Mouse (Mus musculus): Measurements from ENCODE around the gene Pan2. TPM values are rescaled to one million over a fixed set of nuclear protein-coding genes. Genes with fewer than 3 reads are reported as not detected.

Gene Pan2
- polyA plus RNA-seq, 1 experiment from 2014 or later = 17.7 TPM

DNA sequence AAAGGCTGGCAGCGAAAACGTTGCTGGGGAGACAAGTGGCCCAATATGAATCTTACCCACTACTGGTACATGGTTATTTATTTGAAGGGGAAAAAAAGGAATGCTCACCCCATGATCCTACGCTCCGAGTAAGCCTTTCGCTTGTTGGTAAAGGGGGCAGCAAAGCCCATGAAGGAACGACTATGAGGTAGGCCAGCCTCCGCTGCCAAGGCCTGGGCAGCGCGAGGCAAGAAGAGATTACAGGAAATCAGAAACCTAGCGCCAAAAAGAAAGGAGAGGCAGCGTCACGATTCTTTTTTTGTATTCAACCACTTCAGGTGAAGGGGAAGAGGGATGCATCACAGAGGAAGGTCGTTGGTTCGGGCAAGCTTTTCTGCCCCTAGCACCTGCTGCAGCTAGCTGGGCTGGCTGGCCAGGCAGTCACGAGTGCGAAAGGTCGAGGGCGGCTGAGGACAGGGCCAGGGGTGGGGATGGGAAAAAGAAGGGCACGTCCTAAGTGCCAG lies 64.8 kb downstream of the Pan2 start:
- no peaks in the 10 kb centered on the region for H3K9me3 ChIP-seq (ENCODE audit: control insufficient read depth, low read length)
- H3K27ac ChIP-seq = peak overlapping the region; percentile 96
- H3K4me2 ChIP-seq (replicated peaks) = peak overlapping the region; percentile 61
- no peak for ATAC-seq (ENCODE audit: low FRiP score)
- WGBS = 16% methylated on average over 19 of the region's 19 CpGs
- peaks cover 15% of the 10 kb centered on the region for H3K4me1 ChIP-seq (replicated peaks; ENCODE audit: control insufficient read depth, insufficient read depth, low read length)
- peaks cover 28% of the 10 kb centered on the region for H3K36me3 ChIP-seq (replicated peaks; ENCODE audit: control insufficient read depth, insufficient read depth)
- peak overlapping the region; percentile 68 for H3K4me3 ChIP-seq (replicated peaks; ENCODE audit: low read length)
- peak; percentile 31 for DNase-seq (ENCODE audit: low spot score)
- H3K9ac ChIP-seq = peak overlapping the region; percentile 76
- H3K27me3 ChIP-seq (ENCODE audit: control insufficient read depth, insufficient read depth, low read length) = no peaks in the 10 kb centered on the region

DNA sequence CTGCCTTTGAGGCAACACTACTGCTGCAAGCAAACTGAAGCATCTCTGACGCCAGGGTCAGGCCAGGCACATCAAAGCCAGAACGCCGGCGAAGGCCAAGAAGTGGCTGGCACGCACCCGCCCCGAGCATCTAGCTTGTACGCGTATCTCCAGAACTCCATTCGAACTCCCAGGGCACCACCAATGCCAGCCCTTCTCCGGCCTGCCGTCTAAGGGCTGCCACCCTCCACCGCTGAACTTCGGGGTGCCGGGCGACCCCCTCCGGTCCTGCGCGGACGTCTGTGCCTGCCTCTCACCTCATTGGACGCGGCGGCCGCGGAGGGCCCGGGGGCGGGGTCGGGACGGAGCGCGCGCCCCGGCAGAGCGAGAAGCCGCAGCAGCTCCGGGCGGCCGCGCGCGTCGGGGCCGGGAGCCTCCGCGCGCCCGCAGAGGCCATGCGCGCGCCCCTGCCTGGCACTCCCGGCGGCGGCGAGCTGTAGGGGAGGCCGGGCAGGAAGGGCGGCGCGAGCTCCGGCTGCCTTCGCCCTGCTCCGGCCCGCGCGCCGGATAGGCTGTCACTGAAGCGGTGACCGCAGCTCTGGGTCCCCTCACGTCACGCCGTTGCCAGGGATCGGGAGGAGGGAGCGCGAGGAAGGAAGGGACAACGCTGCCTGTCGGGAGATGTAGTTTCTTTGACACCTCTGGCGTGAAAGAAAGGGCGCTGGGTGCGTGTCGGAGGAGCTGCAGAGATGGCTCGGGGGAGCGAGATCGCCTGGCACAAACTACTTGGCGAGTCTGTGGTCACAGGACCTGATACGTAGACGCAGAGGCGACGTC lies 65.5 kb downstream of the Pan2 start, which contains the start of gene Coq10a:
Gene Coq10a, minus strand, starts transcription at position 596 of the 816 bp plus-strand sequence.
- peak within 1 kb of the TSS; percentile 96 for H3K27ac ChIP-seq
- peak within 1 kb of the TSS; percentile 76 for H3K9ac ChIP-seq
- ATAC-seq (ENCODE audit: low FRiP score) = peak; percentile 94
- H3K27me3 ChIP-seq (ENCODE audit: control insufficient read depth, insufficient read depth, low read length) = no peaks in the 10 kb centered on the region
- DNase-seq (ENCODE audit: low spot score) = peak; percentile 88
- peak within 1 kb of the TSS; percentile 61 for H3K4me2 ChIP-seq (replicated peaks)
- WGBS = 0% methylated on average over 75 of the region's 87 CpGs
- H3K9me3 ChIP-seq (ENCODE audit: control insufficient read depth, low read length) = no peaks in the 10 kb centered on the region
- H3K4me3 ChIP-seq (replicated peaks; ENCODE audit: low read length) = peak within 1 kb of the TSS; percentile 68
- peaks cover 15% of the 10 kb centered on the region for H3K4me1 ChIP-seq (replicated peaks; ENCODE audit: control insufficient read depth, insufficient read depth, low read length)
- H3K36me3 ChIP-seq (replicated peaks; ENCODE audit: control insufficient read depth, insufficient read depth) = peaks cover 21% of the 10 kb centered on the region

- peak overlapping the region; percentile 68 for H3K4me3 ChIP-seq (replicated peaks; ENCODE audit: low read length)
- peaks cover 17% of the 10 kb centered on the region for H3K36me3 ChIP-seq (replicated peaks; ENCODE audit: control insufficient read depth, insufficient read depth)
- H3K4me2 ChIP-seq (replicated peaks) = peak overlapping the region; percentile 61
- H3K9me3 ChIP-seq (ENCODE audit: control insufficient read depth, low read length) = no peaks in the 10 kb centered on the region
- ATAC-seq (ENCODE audit: low FRiP score) = no peak
- no peaks in the 10 kb centered on the region for H3K27me3 ChIP-seq (ENCODE audit: control insufficient read depth, insufficient read depth, low read length)
- peak overlapping the region; percentile 76 for H3K9ac ChIP-seq
- H3K27ac ChIP-seq = peak overlapping the region; percentile 96
- 2% methylated on average over 9 of the region's 9 CpGs for WGBS
- H3K4me1 ChIP-seq (replicated peaks; ENCODE audit: control insufficient read depth, insufficient read depth, low read length) = peaks cover 15% of the 10 kb centered on the region
- no peak for DNase-seq (ENCODE audit: low spot score)
These were observed 66.0 kb downstream of the Pan2 start for GRCm38 (mm10) chr10:128369218-128369543.

DNA sequence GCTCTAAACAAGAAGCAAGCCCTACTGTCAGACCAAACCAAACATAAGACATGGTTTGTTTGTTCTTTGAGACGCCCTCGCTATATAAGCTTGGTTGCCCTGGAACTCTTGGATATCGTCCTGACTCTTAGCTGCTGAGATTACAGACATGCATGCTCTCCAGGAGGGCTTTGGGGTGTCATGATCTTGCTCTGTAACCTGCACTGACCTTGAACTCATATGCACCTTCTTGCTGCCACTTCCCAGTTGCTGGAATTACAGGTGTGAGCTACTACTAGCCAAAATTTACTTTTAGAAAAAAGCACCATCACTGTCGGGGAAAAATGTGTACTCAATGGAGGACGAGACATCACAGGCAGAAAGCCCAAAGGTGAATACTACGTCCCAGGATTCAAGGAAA lies 66.5 kb downstream of the Pan2 start:
- Histone ChIP-seq H3K27me3 (ENCODE audit: control insufficient read depth, insufficient read depth, low read length) (no peaks in the 10 kb centered on the region), H3K9ac (peak overlapping the region; percentile 76), H3K4me3 (replicated peaks; ENCODE audit: low read length) (peak overlapping the region; percentile 68), H3K4me1 (replicated peaks; ENCODE audit: control insufficient read depth, insufficient read depth, low read length) (peaks cover 15% of the 10 kb centered on the region), H3K9me3 (ENCODE audit: control insufficient read depth, low read length) (no peaks in the 10 kb centered on the region), H3K4me2 (replicated peaks) (peak overlapping the region; percentile 61), H3K27ac (peak overlapping the region; percentile 96), H3K36me3 (replicated peaks; ENCODE audit: control insufficient read depth, insufficient read depth) (peaks cover 12% of the 10 kb centered on the region; the same call in 1 of the 2 replicates)
- DNase-seq (ENCODE audit: low spot score) = no peak
- ATAC-seq (ENCODE audit: low FRiP score) = no peak
- 80% methylated on average over 6 of the region's 6 CpGs for WGBS

- ATAC-seq (ENCODE audit: low FRiP score) (no peak), DNase-seq (ENCODE audit: low spot score) (no peak)
- Histone ChIP-seq H3K36me3 (replicated peaks; ENCODE audit: control insufficient read depth, insufficient read depth) (peaks cover 8% of the 10 kb centered on the region; the same call in 1 of the 2 replicates), H3K9ac (no peak overlapping the region), H3K9me3 (ENCODE audit: control insufficient read depth, low read length) (no peaks in the 10 kb centered on the region), H3K4me2 (replicated peaks) (no peak overlapping the region), H3K4me1 (replicated peaks; ENCODE audit: control insufficient read depth, insufficient read depth, low read length) (peaks cover 15% of the 10 kb centered on the region), H3K4me3 (replicated peaks; ENCODE audit: low read length) (no peak overlapping the region), H3K27ac (no peak overlapping the region; the same call in 1 of the 2 replicates), H3K27me3 (ENCODE audit: control insufficient read depth, insufficient read depth, low read length) (no peaks in the 10 kb centered on the region)
- WGBS = 57% methylated on average over 5 of the region's 6 CpGs
These were observed 66.9 kb downstream of the Pan2 start for GRCm38 (mm10) chr10:128370021-128370420.

DNA sequence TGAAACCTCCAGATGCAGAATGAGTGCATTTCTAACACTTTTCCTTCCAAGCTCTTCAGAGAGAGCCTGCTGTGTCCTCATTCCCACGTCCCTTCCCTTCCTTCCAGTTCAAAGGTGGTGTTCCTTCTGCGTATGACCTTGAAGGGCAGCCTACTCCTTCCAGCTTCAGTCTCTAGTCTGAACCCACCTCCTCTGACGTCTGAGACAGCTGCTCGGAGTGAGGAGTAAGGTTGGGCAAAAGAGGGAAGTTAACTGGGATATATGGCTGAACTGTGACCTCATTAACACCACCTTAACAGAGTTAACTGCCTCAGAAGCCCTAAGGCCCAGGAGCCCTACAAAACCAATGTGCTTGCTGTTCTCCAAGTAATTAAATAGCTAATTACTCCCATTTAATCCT lies 67.5 kb downstream of the Pan2 start:
- Histone ChIP-seq H3K4me1 (replicated peaks; ENCODE audit: control insufficient read depth, insufficient read depth, low read length) (peaks cover 15% of the 10 kb centered on the region), H3K4me3 (replicated peaks; ENCODE audit: low read length) (no peak overlapping the region), H3K27ac (no peak overlapping the region), H3K9ac (no peak overlapping the region), H3K36me3 (replicated peaks; ENCODE audit: control insufficient read depth, insufficient read depth) (0 out of 2 replicates have a peak, but pooled peaks cover 4% of the 10 kb centered on the region), H3K9me3 (ENCODE audit: control insufficient read depth, low read length) (no peaks in the 10 kb centered on the region), H3K4me2 (replicated peaks) (no peak overlapping the region), H3K27me3 (ENCODE audit: control insufficient read depth, insufficient read depth, low read length) (no peaks in the 10 kb centered on the region)
- ATAC-seq (ENCODE audit: low FRiP score) = no peak
- no peak for DNase-seq (ENCODE audit: low spot score)
- 62% methylated on average over 4 of the region's 4 CpGs for WGBS

Other genes with a start within 250 kb of the Pan2 start
- 393 and 410 TPM in 2 replicates for gene Ptges3, start 244.4 kb upstream of the Pan2 start, polyA plus RNA-seq (2014; fragmentation: Nextera tagmentation; extraction: Ambion mirVana)
- 2,242 and 2,471 TPM in 2 replicates for gene Atp5b, start 220.1 kb upstream of the Pan2 start, polyA plus RNA-seq (2014; fragmentation: Nextera tagmentation; extraction: Ambion mirVana)
- 17.7 and 19.0 TPM in 2 replicates for gene Baz2a, start 211.8 kb upstream of the Pan2 start, polyA plus RNA-seq (2014; fragmentation: Nextera tagmentation; extraction: Ambion mirVana)
- gene Rbms2, start 123.0 kb upstream of the Pan2 start, polyA plus RNA-seq (2014; fragmentation: Nextera tagmentation; extraction: Ambion mirVana) = 7.7 and 8.2 TPM in 2 replicates
- gene Gls2, start 108.9 kb upstream of the Pan2 start, polyA plus RNA-seq (2014; fragmentation: Nextera tagmentation; extraction: Ambion mirVana) = 1.7 and 1.9 TPM in 2 replicates
- gene Spryd4, start 91.5 kb upstream of the Pan2 start, polyA plus RNA-seq (2014; fragmentation: Nextera tagmentation; extraction: Ambion mirVana) = 22.4 and 23.2 TPM in 2 replicates
- gene Mip, start 77.5 kb upstream of the Pan2 start, polyA plus RNA-seq (2014; fragmentation: Nextera tagmentation; extraction: Ambion mirVana) = 0.21 TPM in 1 of 2 replicates, not detected in the other
- 15.4 and 16.7 TPM in 2 replicates for gene Timeless, start 71.3 kb upstream of the Pan2 start, polyA plus RNA-seq (2014; fragmentation: Nextera tagmentation; extraction: Ambion mirVana)
- gene Apon, start 49.2 kb upstream of the Pan2 start, polyA plus RNA-seq (2014; fragmentation: Nextera tagmentation; extraction: Ambion mirVana) = 0.19 TPM in 1 of 2 replicates, not detected in the other
- not detected in 2 replicates for gene Apof, start 34.7 kb upstream of the Pan2 start, polyA plus RNA-seq (2014; fragmentation: Nextera tagmentation; extraction: Ambion mirVana)
- 20.4 and 20.5 TPM in 2 replicates for gene Stat2, start 32.8 kb upstream of the Pan2 start, polyA plus RNA-seq (2014; fragmentation: Nextera tagmentation; extraction: Ambion mirVana)
- gene Il23a, start 4.6 kb upstream of the Pan2 start, polyA plus RNA-seq (2014; fragmentation: Nextera tagmentation; extraction: Ambion mirVana) = 0.25 and 0.28 TPM in 2 replicates
- gene Cnpy2, start 19.1 kb downstream of the Pan2 start, polyA plus RNA-seq (2014; fragmentation: Nextera tagmentation; extraction: Ambion mirVana) = 187 and 215 TPM in 2 replicates
- 271 and 304 TPM in 2 replicates for gene Cs, start 34.4 kb downstream of the Pan2 start, polyA plus RNA-seq (2014; fragmentation: Nextera tagmentation; extraction: Ambion mirVana)
- 50.8 and 54.2 TPM in 2 replicates for gene Coq10a, start 65.7 kb downstream of the Pan2 start, polyA plus RNA-seq (2014; fragmentation: Nextera tagmentation; extraction: Ambion mirVana)
- gene Ankrd52, start 73.8 kb downstream of the Pan2 start, polyA plus RNA-seq (2014; fragmentation: Nextera tagmentation; extraction: Ambion mirVana) = 13.0 and 15.4 TPM in 2 replicates
- gene Slc39a5, start 97.9 kb downstream of the Pan2 start, polyA plus RNA-seq (2014; fragmentation: Nextera tagmentation; extraction: Ambion mirVana) = 0.22 TPM in 1 of 2 replicates, not detected in the other
- gene Nabp2, start 108.2 kb downstream of the Pan2 start, polyA plus RNA-seq (2014; fragmentation: Nextera tagmentation; extraction: Ambion mirVana) = 134 and 140 TPM in 2 replicates
- 70.9 and 83.7 TPM in 2 replicates for gene Rnf41, start 108.3 kb downstream of the Pan2 start, polyA plus RNA-seq (2014; fragmentation: Nextera tagmentation; extraction: Ambion mirVana)
- 184 and 191 TPM in 2 replicates for gene Smarcc2, start 155.9 kb downstream of the Pan2 start, polyA plus RNA-seq (2014; fragmentation: Nextera tagmentation; extraction: Ambion mirVana)
- 825 and 884 TPM in 2 replicates for gene Myl6, start 190.8 kb downstream of the Pan2 start, polyA plus RNA-seq (2014; fragmentation: Nextera tagmentation; extraction: Ambion mirVana)
- 5.8 and 6.1 TPM in 2 replicates for gene Myl6b, start 195.3 kb downstream of the Pan2 start, polyA plus RNA-seq (2014; fragmentation: Nextera tagmentation; extraction: Ambion mirVana)
- 13.7 and 14.5 TPM in 2 replicates for gene Esyt1, start 222.5 kb downstream of the Pan2 start, polyA plus RNA-seq (2014; fragmentation: Nextera tagmentation; extraction: Ambion mirVana)
- gene Zc3h10, start 244.4 kb downstream of the Pan2 start, polyA plus RNA-seq (2014; fragmentation: Nextera tagmentation; extraction: Ambion mirVana) = 14.5 and 16.3 TPM in 2 replicates
- 2,254 and 2,846 TPM in 2 replicates for gene Rpl41, start 246.0 kb downstream of the Pan2 start, polyA plus RNA-seq (2014; fragmentation: Nextera tagmentation; extraction: Ambion mirVana)